Mouse (Mus musculus) C2C12 (cell line): Measurements from ENCODE around the gene Scn1b. TPM values are rescaled to one million over a fixed set of nuclear protein-coding genes. Genes with fewer than 3 reads are reported as not detected.
A peak's percentile ranks its signal among the peaks of the same experiment; 100 is the strongest.

ENCODE experiments used
- H3K27me3 ChIP-seq: one replicate; pipeline ENCODE4 v1.6.1; 2011; ENCODE audit not compliant: control insufficient read depth, insufficient read depth, insufficient read length
- H3K36me3 ChIP-seq: one replicate; pipeline ENCODE4 v1.6.1; 2011; ENCODE audit not compliant: control insufficient read depth, insufficient read depth
- H3K4me3 ChIP-seq: one replicate; pipeline ENCODE4 v1.5.1; 2011; ENCODE audit warnings: mild to moderate bottlenecking, control low read depth; ENCODE audit not compliant: poor library complexity, insufficient read depth, severe bottlenecking
- H3K79me2 ChIP-seq: one replicate; pipeline ENCODE4 v1.6.1; 2011; ENCODE audit not compliant: control insufficient read depth, insufficient read depth
- H3K79me3 ChIP-seq: one replicate; pipeline ENCODE4 v1.6.1; 2011; ENCODE audit warnings: low read depth, control low read depth
- H3ac ChIP-seq: one replicate; pipeline ENCODE3; 2011; ENCODE audit warnings: low read depth; ENCODE audit not compliant: control insufficient read depth, insufficient read length
- CEBPB ChIP-seq: IDR thresholded peaks from one replicate; pipeline ENCODE4 v1.6.1; 2011; ENCODE audit warnings: low read depth, mild to moderate bottlenecking, control low read depth, moderate library complexity
- CTCF ChIP-seq: IDR thresholded peaks from one replicate; pipeline ENCODE4 v1.5.1; 2011; ENCODE audit not compliant: control insufficient read depth, insufficient read depth, insufficient read length
- FOSL1 ChIP-seq: IDR thresholded peaks from one replicate; pipeline ENCODE4 v1.8.0; 2011; ENCODE audit warnings: mild to moderate bottlenecking, low read length; ENCODE audit not compliant: poor library complexity, insufficient read depth, severe bottlenecking
- MAX ChIP-seq: IDR thresholded peaks from one replicate; pipeline ENCODE4 v1.6.1; 2011; ENCODE audit warnings: mild to moderate bottlenecking, control low read depth
- MYOD1 ChIP-seq: IDR thresholded peaks from one replicate; pipeline ENCODE4 v1.6.1; 2011; ENCODE audit warnings: low read depth; ENCODE audit not compliant: control insufficient read depth, insufficient read length
- MYOG ChIP-seq: IDR thresholded peaks from one replicate; pipeline ENCODE4 v1.6.1; 2011; ENCODE audit not compliant: control insufficient read depth, insufficient read length; ENCODE audit errors: extremely low read depth
- USF1 ChIP-seq: IDR thresholded peaks from one replicate; pipeline ENCODE4 v1.6.1; 2011; ENCODE audit warnings: low read depth, mild to moderate bottlenecking, control low read depth, moderate library complexity
- polyA plus RNA-seq: library from polyadenylated mRNA; unstranded; fragments of >200 nt; fragmentation: generic; extraction: Trizol; gene quantifications from one replicate; pipeline ENCODE4 v1.2.1, GENCODE M21; 2012; ENCODE audit warnings: missing spikeins

Gene Scn1b
- polyA plus RNA-seq, 1 experiment: 2.3 TPM

DNA sequence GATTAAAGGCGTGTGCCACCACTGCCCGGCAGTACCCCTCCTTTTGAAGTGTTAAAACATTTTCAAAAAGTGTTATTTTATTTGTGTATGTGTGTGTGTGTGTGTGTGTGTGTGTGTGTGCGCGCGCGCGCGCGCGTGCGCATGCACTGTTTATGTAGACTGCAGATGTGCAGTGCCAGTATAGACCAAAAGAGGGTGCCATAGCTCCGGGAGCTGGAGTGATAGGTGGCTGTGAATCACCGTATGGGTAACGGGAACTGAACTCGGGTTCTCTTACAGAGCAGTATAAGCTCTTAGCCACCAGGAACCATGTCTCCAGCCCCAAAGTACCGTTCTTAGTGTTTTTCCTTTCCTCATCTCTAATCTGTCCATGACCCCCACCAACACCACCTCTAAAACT is 18.1 kb upstream of the Scn1b start:
- Histone ChIP-seq H3K27me3 (no peaks in the 10 kb centered on the region), H3ac (no peak overlapping the region), H3K36me3 (peaks cover 12% of the 10 kb centered on the region), H3K79me2 (peaks cover 50% of the 10 kb centered on the region), H3K4me3 (no peak overlapping the region), H3K79me3 (peaks cover 34% of the 10 kb centered on the region)
- TF ChIP-seq MYOG: no peak
- no peak for TF ChIP-seq FOSL1
- no peak for TF ChIP-seq CTCF
- TF ChIP-seq CEBPB: no peak
- TF ChIP-seq USF1: no peak
- no peak for TF ChIP-seq MAX
- TF ChIP-seq MYOD1: no peak

DNA sequence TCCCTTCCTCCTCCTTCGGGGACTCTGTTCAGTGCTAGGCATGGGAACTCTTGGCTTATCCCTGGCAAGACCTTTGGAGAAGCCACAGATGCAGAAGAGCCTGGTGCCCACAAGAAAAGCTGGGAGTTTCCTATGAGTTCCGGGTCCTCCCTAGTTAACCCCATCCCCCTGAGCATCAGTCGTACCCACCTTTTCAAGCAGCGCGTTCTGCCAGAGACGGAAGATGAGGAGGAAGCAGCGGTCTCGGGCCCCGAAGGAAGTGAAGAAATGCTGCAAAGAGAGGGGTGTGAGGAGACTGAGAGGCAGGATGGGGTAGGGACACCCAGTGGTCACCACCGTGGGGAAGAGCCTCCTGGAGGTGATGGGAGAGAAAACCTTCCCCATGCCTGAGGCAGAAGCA is 14.1 kb upstream of the Scn1b start:
- no peak overlapping the region for H3K4me3 ChIP-seq
- H3K79me3 ChIP-seq: peaks cover 9% of the 10 kb centered on the region
- TF ChIP-seq MYOD1: no peak
- TF ChIP-seq USF1: no peak
- TF ChIP-seq CTCF: no peak
- no peak for TF ChIP-seq CEBPB
- no peak for TF ChIP-seq MAX
- TF ChIP-seq MYOG: no peak
- no peak for TF ChIP-seq FOSL1
- peaks cover 12% of the 10 kb centered on the region for H3K79me2 ChIP-seq
- no peak overlapping the region for H3ac ChIP-seq
- H3K27me3 ChIP-seq: no peaks in the 10 kb centered on the region
- peaks cover 32% of the 10 kb centered on the region for H3K36me3 ChIP-seq

DNA sequence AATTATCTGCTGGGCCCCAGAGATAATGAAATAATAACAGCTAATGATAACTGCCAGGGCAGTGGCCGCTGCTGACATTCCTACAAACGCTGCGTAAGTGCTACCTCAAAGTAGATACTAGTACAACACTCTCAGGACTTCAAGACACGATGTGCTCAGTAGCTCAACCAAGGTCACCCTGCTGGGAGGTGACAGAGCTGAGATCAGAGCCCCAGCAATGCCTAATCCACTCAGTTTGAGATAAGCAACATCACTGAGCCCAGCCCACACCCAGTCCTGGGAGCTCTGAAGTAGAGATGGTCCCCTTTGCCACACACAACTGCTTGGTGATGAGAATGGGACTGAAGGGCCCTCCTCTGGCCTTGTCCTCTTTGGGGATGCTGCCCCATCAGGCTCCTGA is 13.5 kb upstream of the Scn1b start:
- TF ChIP-seq MAX (no peak), FOSL1 (no peak), CEBPB (no peak), USF1 (no peak), MYOG (no peak), CTCF (no peak), MYOD1 (no peak)
- no peak overlapping the region for H3K4me3 ChIP-seq
- no peak overlapping the region for H3ac ChIP-seq
- peaks cover 5% of the 10 kb centered on the region for H3K79me3 ChIP-seq
- peaks cover 6% of the 10 kb centered on the region for H3K79me2 ChIP-seq
- no peaks in the 10 kb centered on the region for H3K27me3 ChIP-seq
- H3K36me3 ChIP-seq: peaks cover 32% of the 10 kb centered on the region

DNA sequence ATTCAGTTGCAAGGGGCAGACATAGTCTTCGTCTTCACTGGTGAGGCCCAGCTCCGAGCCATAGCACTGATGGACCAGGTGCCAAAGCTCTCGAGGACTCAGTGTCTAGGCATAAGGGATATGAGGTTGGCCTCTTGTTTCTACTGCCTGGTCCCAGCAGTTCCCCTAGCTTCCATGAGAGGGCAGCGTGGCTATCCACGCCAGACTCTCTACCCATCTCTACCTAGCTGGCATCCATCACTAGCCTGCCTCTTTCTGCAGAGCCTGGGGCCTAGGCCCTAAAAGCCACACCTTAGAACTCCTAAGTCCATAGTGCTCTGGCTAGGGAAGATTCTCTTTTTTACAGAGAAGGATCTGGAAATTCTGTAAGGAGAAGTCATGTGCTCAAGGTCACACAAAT is 13.0 kb upstream of the Scn1b start:
- TF ChIP-seq MYOD1: no peak
- no peak for TF ChIP-seq MAX
- TF ChIP-seq CTCF: peak; percentile 22
- no peak for TF ChIP-seq MYOG
- no peak for TF ChIP-seq CEBPB
- TF ChIP-seq FOSL1: no peak
- Histone ChIP-seq H3K79me2 (peaks cover under 1% of the 10 kb centered on the region), H3ac (no peak overlapping the region), H3K4me3 (no peak overlapping the region), H3K27me3 (no peaks in the 10 kb centered on the region), H3K36me3 (peaks cover 32% of the 10 kb centered on the region), H3K79me3 (no peaks in the 10 kb centered on the region)

DNA sequence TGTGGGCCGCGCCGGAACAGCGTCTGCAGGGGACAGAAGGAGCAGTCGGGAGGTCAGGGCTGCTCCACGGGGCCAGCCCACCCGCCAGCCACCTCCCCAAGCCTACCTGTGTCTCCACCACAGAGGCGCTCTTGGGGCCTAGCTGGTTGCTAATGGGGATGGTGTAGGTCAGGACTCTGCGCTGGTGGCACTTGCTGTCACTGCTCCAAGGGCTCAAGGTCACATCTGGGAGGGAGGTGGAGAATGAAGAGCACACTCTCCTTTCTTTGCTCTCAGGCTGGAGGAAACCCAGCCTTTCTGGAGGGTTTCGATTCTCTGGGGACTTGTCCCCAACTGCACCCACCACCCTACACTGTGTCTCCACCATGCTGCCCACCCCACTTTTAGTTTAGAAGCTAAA is 8.9 kb upstream of the Scn1b start:
- Histone ChIP-seq H3K79me2 (no peaks in the 10 kb centered on the region), H3K4me3 (no peak overlapping the region), H3ac (no peak overlapping the region), H3K79me3 (no peaks in the 10 kb centered on the region), H3K36me3 (peaks cover 34% of the 10 kb centered on the region), H3K27me3 (no peaks in the 10 kb centered on the region)
- TF ChIP-seq MYOD1: no peak
- TF ChIP-seq FOSL1: no peak
- TF ChIP-seq CTCF: no peak
- no peak for TF ChIP-seq MAX

DNA sequence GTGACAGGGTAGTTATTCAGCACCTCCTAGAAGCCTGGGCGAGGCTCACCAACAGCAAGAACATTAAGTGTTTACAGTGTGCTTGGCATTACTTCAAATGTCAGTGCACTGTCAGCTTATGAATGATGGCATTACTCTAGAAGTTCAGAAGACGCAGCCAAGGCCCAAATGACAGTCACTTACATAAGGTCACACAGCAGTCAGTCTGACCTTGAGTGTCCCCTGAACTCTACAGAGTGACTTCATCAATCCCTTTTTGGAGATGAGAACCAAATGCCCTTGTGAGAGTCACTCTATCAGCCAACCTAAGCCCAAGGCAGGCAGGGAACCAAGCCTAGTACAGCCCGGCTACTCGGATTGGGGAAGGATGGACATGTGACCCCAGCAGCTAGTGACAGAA is 5.1 kb upstream of the Scn1b start:
- peaks cover 11% of the 10 kb centered on the region for H3K36me3 ChIP-seq

More for the DNA sequence above, 5.1 kb upstream of the Scn1b start:
- no peak overlapping the region for H3K4me3 ChIP-seq
- TF ChIP-seq USF1 (no peak), CEBPB (no peak), MYOD1 (no peak), MAX (no peak), MYOG (no peak), CTCF (no peak), FOSL1 (no peak)
- no peak overlapping the region for H3ac ChIP-seq
- H3K27me3 ChIP-seq: no peaks in the 10 kb centered on the region
- H3K79me3 ChIP-seq: no peaks in the 10 kb centered on the region
- no peaks in the 10 kb centered on the region for H3K79me2 ChIP-seq
